Mouse (Mus musculus) limb, embryonic 14.5 days (tissue): Measurements from ENCODE around the gene Spata2l. TPM values are rescaled to one million over a fixed set of nuclear protein-coding genes. Genes with fewer than 3 reads are reported as not detected.

ENCODE experiments used
- ATAC-seq: fragments of 200-750 bp; cut with Nextera tagmentation; 2 replicates; pipeline ENCODE4 v1.8.0; 2017; ENCODE audit warnings: low read depth, moderate number of reproducible peaks, moderate TSS enrichment; ENCODE audit not compliant: low FRiP score
- DNase-seq: peaks from one replicate; pipeline ENCODE4 v3.0.0-alpha.2; 2015; ENCODE audit warnings: low spot score
- H3K27ac ChIP-seq: fragments of 300-500 bp; sonication (generic); replicated peaks from 2 replicates; pipeline ENCODE4 v1.5.1; 2014; ENCODE audit warnings: low read depth, mild to moderate bottlenecking, low read length, moderate library complexity, mixed read lengths
- H3K27me3 ChIP-seq: fragments of 300-500 bp; sonication (generic); 2 replicates; pipeline ENCODE4 v1.6.1; 2014; ENCODE audit warnings: low read length, mixed read lengths; ENCODE audit not compliant: control insufficient read depth, insufficient read depth
- H3K36me3 ChIP-seq: fragments of 300-500 bp; sonication (generic); 2 replicates; pipeline ENCODE4 v1.6.1; 2014; ENCODE audit warnings: mild to moderate bottlenecking, low read length, moderate library complexity, mixed read lengths; ENCODE audit not compliant: control insufficient read depth, insufficient read depth
- H3K4me1 ChIP-seq: fragments of 300-500 bp; sonication (generic); 2 replicates; pipeline ENCODE4 v1.6.1; 2014; ENCODE audit warnings: antibody characterized with exemption, low read length, mixed read lengths; ENCODE audit not compliant: control insufficient read depth, insufficient read depth
- H3K4me2 ChIP-seq: fragments of 300-500 bp; sonication (generic); replicated peaks from 2 replicates; pipeline ENCODE4 v1.6.1; 2014; ENCODE audit warnings: low read depth, mild to moderate bottlenecking, low read length, moderate library complexity; ENCODE audit not compliant: severe bottlenecking
- H3K4me3 ChIP-seq: fragments of 300-500 bp; sonication (generic); replicated peaks from 2 replicates; pipeline ENCODE4 v1.5.1; 2014; ENCODE audit warnings: low read length
- H3K9ac ChIP-seq: fragments of 300-500 bp; sonication (generic); 2 replicates; pipeline ENCODE4 v1.6.1; 2014; ENCODE audit warnings: mild to moderate bottlenecking, low read depth, low read length, moderate library complexity; ENCODE audit not compliant: severe bottlenecking
- H3K9me3 ChIP-seq: fragments of 300-500 bp; sonication (generic); 2 replicates; pipeline ENCODE4 v1.6.1; 2016; ENCODE audit warnings: low read length; ENCODE audit not compliant: control insufficient read depth
- POLR2A ChIP-seq: fragments of 200-500 bp; IDR thresholded peaks from 2 replicates; pipeline ENCODE4 v1.8.0; 2012; ENCODE audit warnings: inconsistent platforms, mild to moderate bottlenecking, moderate library complexity, borderline replicate concordance; ENCODE audit not compliant: insufficient read depth, insufficient read length; ENCODE audit errors: extremely low read depth
- WGBS: fragments of 180-500 bp; shearing (Covaris S2); extraction: QIAGEN DNeasy Blood & Tissue Kit; methylation state at CpG from one replicate; pipeline ENCODE4 v1.1.7; 2014; 5-methylcytosine and 5-hydroxymethylcytosine counted together
- polyA plus RNA-seq, 2 experiments: library from polyadenylated mRNA; depleted of rRNA in 1 of 2; stranded (reverse) in 1 of 2; unstranded in 1 of 2; fragments of >200 nt; fragmentation: Nextera tagmentation in 1 of 2; extraction: Ambion mirVana in 1 of 2; gene quantifications; 2 replicates each; pipeline versions ENCODE4 v1.2.1 to v1.2.3; 2012 to 2014

Gene Spata2l
- polyA plus RNA-seq, 2 experiments, result 3.0 to 4.6 TPM

GRCm38 (mm10) chr8:123191908-123192307, 44.1 kb downstream of the Spata2l start:
- H3K36me3 ChIP-seq, result no peaks in the 10 kb centered on the region
- no peaks in the 10 kb centered on the region for H3K9me3 ChIP-seq
- H3K27me3 ChIP-seq, result no peaks in the 10 kb centered on the region
- TF ChIP-seq POLR2A, result no peak
- ATAC-seq (no peak), DNase-seq (no peak)
- WGBS, result 58% methylated on average over 8 of the region's 8 CpGs
- H3K27ac ChIP-seq, result no peak overlapping the region
- no peak overlapping the region for H3K4me3 ChIP-seq
- H3K4me1 ChIP-seq, result no peaks in the 10 kb centered on the region
- H3K9ac ChIP-seq, result no peak overlapping the region
- no peak overlapping the region for H3K4me2 ChIP-seq

GRCm38 (mm10) chr8:123190678-123191077, 45.4 kb downstream of the Spata2l start:
- no peaks in the 10 kb centered on the region for H3K27me3 ChIP-seq
- no peak overlapping the region for H3K4me3 ChIP-seq
- peak overlapping the region; percentile 40; the same call in 1 of the 2 replicates for H3K4me2 ChIP-seq
- TF ChIP-seq POLR2A, result no peak
- peak; percentile 73 for DNase-seq
- no peak overlapping the region for H3K27ac ChIP-seq
- no peaks in the 10 kb centered on the region for H3K36me3 ChIP-seq
- ATAC-seq, result peak; percentile 64; the same call in 1 of the 2 replicates
- H3K9ac ChIP-seq, result no peak overlapping the region
- 2% methylated on average over 9 of the region's 9 CpGs for WGBS
- no peaks in the 10 kb centered on the region for H3K9me3 ChIP-seq
- peaks cover 11% of the 10 kb centered on the region for H3K4me1 ChIP-seq

- no peaks in the 10 kb centered on the region for H3K36me3 ChIP-seq
- no peak overlapping the region for H3K4me3 ChIP-seq
- no peaks in the 10 kb centered on the region for H3K27me3 ChIP-seq
- H3K9me3 ChIP-seq, result no peaks in the 10 kb centered on the region
- H3K9ac ChIP-seq, result no peak overlapping the region
- ATAC-seq (no peak), DNase-seq (no peak)
- peaks cover 11% of the 10 kb centered on the region for H3K4me1 ChIP-seq
- H3K27ac ChIP-seq, result no peak overlapping the region
- H3K4me2 ChIP-seq, result no peak overlapping the region
- TF ChIP-seq POLR2A, result no peak
- 81% methylated on average over 7 of the region's 7 CpGs for WGBS
Measured at GRCm38 (mm10) chr8:123188841-123189240, 47.2 kb downstream of the Spata2l start.

- H3K4me2 ChIP-seq, result no peak overlapping the region
- DNase-seq, result no peak
- no peak for ATAC-seq
- H3K9ac ChIP-seq, result no peak overlapping the region
- no peak overlapping the region for H3K27ac ChIP-seq
- H3K4me3 ChIP-seq, result no peak overlapping the region
- TF ChIP-seq POLR2A, result no peak
- H3K27me3 ChIP-seq, result no peaks in the 10 kb centered on the region
- no peaks in the 10 kb centered on the region for H3K9me3 ChIP-seq
- whole genome bisulfite sequencing, result 89% methylated on average over 2 of the region's 2 CpGs
- H3K36me3 ChIP-seq, result no peaks in the 10 kb centered on the region
- H3K4me1 ChIP-seq, result peaks cover 11% of the 10 kb centered on the region
Measured at GRCm38 (mm10) chr8:123188006-123188405, 48.0 kb downstream of the Spata2l start.

- DNase-seq (no peak), ATAC-seq (peak; percentile 38; the same call in 1 of the 2 replicates)
- no peak within 1 kb of the TSS for H3K4me2 ChIP-seq
- H3K27me3 ChIP-seq, result no peaks in the 10 kb centered on the region
- TF ChIP-seq POLR2A, result no peak
- no peaks in the 10 kb centered on the region for H3K9me3 ChIP-seq
- H3K27ac ChIP-seq, result peak within 1 kb of the TSS; percentile 9
- no peaks in the 10 kb centered on the region for H3K36me3 ChIP-seq
- 17% methylated on average over 19 of the region's 19 CpGs for WGBS
- H3K4me1 ChIP-seq, result peaks cover 11% of the 10 kb centered on the region
- H3K4me3 ChIP-seq, result no peak within 1 kb of the TSS
- H3K9ac ChIP-seq, result 0 out of 2 replicates have a peak within 1 kb of the TSS, but pooled peaks have one; percentile 18
Measured at GRCm38 (mm10) chr8:123185566-123186409, 50.2 kb downstream of the Spata2l start, which contains the start of gene Dpep1. Gene Dpep1 (plus strand): TSS chr8:123186242.
